Mouse (Mus musculus) embryonic fibroblast, embryonic 13.5 days (primary cell): ENCODE results near the gene Plxnc1.

Experiments used
- CTCF ChIP-seq: IDR thresholded peaks from 2 replicates; pipeline ENCODE4 v1.5.1; 2011; ENCODE audit warnings: mild to moderate bottlenecking, control low read depth, low read length, moderate library complexity, borderline replicate concordance; ENCODE audit not compliant: insufficient read depth
- POLR2A ChIP-seq: IDR thresholded peaks from 2 replicates; pipeline ENCODE4 v1.6.1; 2011; ENCODE audit warnings: low read depth, mild to moderate bottlenecking, control low read depth, low read length, moderate library complexity

- no peak for TF ChIP-seq CTCF
- TF ChIP-seq POLR2A: no peak
Observed at GRCm38 (mm10) chr10:94779319-94779718, 165.3 kb downstream of the Plxnc1 start.
